Mouse (Mus musculus): ENCODE results near the gene Hspa1l.

Gene Hspa1l

DNA sequence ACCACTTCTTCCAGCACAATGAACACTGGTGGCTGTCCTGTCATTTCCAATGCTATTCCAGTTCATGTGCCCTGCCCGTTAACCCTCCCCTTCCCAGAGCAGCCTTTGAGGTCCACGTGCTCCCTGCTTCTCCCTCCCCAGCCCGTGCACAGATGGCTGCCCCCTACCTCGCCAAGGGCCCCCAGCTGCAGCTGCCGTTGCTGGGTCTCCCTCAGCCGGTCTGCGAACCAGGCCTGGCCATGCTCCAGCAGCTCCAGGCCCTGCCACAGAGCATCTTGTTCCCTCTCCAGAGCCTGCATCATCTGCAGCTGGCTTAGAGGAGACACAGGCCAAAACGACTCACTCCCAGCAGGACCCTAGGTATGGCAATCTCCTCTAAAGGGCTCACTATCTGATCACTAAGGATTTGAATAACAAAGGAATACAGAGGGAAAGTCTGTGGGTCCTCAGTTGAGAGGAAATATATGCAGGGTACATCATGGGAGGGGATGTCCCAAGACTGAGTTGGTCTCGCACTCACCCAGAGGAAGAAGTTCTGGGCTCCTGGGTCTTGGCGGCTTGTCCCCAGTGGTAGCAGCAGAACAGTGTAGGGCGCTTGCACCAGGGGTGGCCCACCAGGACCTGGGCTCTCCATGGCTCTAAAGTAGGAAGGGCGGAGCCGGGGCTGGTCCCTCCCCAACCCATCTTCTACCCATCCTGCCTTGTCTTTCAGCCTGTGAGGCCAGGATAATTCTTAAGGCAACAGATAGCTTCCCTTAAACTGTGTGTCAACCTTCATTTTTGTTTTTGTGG is 55.0 kb downstream of the Hspa1l start, which contains the start of gene Sapcd1:
TSS of gene Sapcd1 (minus strand) at position 740 of the 792 bp plus-strand sequence.
- DNase-seq = peak; percentile 48 to 56

DNA sequence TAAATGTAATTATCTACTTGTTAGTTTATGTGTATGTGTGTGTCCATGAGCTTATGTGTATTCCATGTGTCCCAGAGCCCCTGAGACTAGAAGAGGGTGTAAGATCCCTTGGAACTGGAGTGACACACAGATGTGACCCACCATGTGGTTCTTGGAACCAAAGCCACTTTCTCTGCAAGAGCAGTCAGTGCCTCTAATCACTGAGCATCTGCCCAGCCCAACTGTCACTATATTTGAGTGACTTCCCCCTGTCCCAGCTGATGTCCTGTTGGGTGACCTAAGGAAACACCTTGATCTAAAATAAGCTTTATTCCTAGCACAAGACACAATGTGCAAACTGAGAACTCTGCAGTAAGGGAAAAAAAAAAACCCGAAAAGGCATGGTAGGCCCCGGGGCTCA is 55.8 kb downstream of the Hspa1l start:
- no peak for DNase-seq
